In genomic region chr19:6951994-6952711, GRCm38 (mm10) we compare ENCODE assay signal across 8 mouse cellular contexts. TPM values are rescaled to one million over a fixed set of nuclear protein-coding genes. Genes with fewer than 3 reads are reported as not detected.
DNase-seq lines count a peak whose midpoint lies in the region; ATAC-seq and TF ChIP-seq lines count a peak whose summit lies in the region.

No protein-coding gene starts in this region.

- peak; percentile 39 for ATAC-seq in forebrain, embryonic 16.5 days
- ATAC-seq in lung, postnatal 0 days: peak; percentile 71

- in situ Hi-C loops in ES-E14 (cut with MboI; ENCODE audit: low sequenced_read_pairs in 2 of 2, unreplicated experiment in 2 of 2): no loop called here

- H3K4me1 ChIP-seq in ES-E14 (ENCODE audit: control insufficient read depth in 2 of 2, insufficient read depth in 2 of 2, low read length in 2 of 2, poor library complexity in 1 of 2): peaks cover 0 to 24% of the 10 kb centered on the region in 2 experiments; a peak in 3 of 4 replicates
- H3K4me1 ChIP-seq in forebrain, embryonic 16.5 days (replicated peaks; ENCODE audit: control insufficient read depth, insufficient read depth, low read length): peaks cover 17% of the 10 kb centered on the region
- H3K4me1 ChIP-seq in lung, postnatal 0 days (ENCODE audit: insufficient read depth, low read depth, low read length): peaks cover 16% of the 10 kb centered on the region; the same call in 1 of the 2 replicates

- 3% methylated on average over 31 of the region's 31 CpGs for WGBS in forebrain, embryonic 16.5 days
- WGBS in lung, postnatal 0 days: under 1% methylated on average over 31 of the region's 31 CpGs

- no peaks in the 10 kb centered on the region for H3K9me3 ChIP-seq in ES-E14 (ENCODE audit: control insufficient read depth, insufficient read depth, low read depth, low read length)
- H3K9me3 ChIP-seq in forebrain, embryonic 16.5 days (ENCODE audit: control insufficient read depth, low read length): no peaks in the 10 kb centered on the region
- no peaks in the 10 kb centered on the region for H3K9me3 ChIP-seq in lung, postnatal 0 days (ENCODE audit: low read length)

- TF ChIP-seq EP300 in lung, postnatal 0 days (IDR thresholded peaks at IDR 0.05): no peak; the same call in 1 of the 2 replicates

- H3K27ac ChIP-seq in ES-E14 (ENCODE audit: insufficient read depth, low read depth, low read length, poor library complexity, severe bottlenecking): peak overlapping the region; percentile 91
- H3K27ac ChIP-seq in forebrain, embryonic 16.5 days (ENCODE audit: low read length): peak overlapping the region; percentile 95
- peak overlapping the region; percentile 99 for H3K27ac ChIP-seq in lung, postnatal 0 days (ENCODE audit: low read length)

- DNase-seq in ES-E14 (ENCODE audit: low read depth, low spot score): no peak
- DNase-seq in cerebellum, adult 8-10 months: peak; percentile 78
- peak; percentile 88 for DNase-seq in heart, postnatal 4 days
- DNase-seq in layer of hippocampus, adult 8-10 months (ENCODE audit: low spot score in 2 of 2): peak; percentile 72 to 83
- peak; percentile 93 for DNase-seq in lung, postnatal 0 days (ENCODE audit: low spot score)
- DNase-seq in ovary, postnatal 14 days (ENCODE audit: low spot score): peak; percentile 68
- DNase-seq in thymus, postnatal 14 days: peak; percentile 65

- no peaks in the 10 kb centered on the region for H3K27me3 ChIP-seq in forebrain, embryonic 16.5 days (replicated peaks; ENCODE audit: control insufficient read depth, insufficient read depth, low read length)
- no peaks in the 10 kb centered on the region for H3K27me3 ChIP-seq in lung, postnatal 0 days (replicated peaks; ENCODE audit: insufficient read depth, low read length)

- peak overlapping the region; percentile 77 for H3K4me2 ChIP-seq in forebrain, embryonic 16.5 days (ENCODE audit: low read length)
- peak overlapping the region; percentile 91 for H3K4me2 ChIP-seq in lung, postnatal 0 days (replicated peaks; ENCODE audit: low read depth, low read length)

- TF ChIP-seq CTCF in lung, postnatal 0 days (IDR thresholded peaks at IDR 0.05): no peak

- peak overlapping the region; percentile 80 for H3K4me3 ChIP-seq in ES-E14 (ENCODE audit: insufficient read depth in 1 of 2, low read depth in 1 of 2, low read length in 2 of 2, poor library complexity in 1 of 2, severe bottlenecking in 1 of 2)
- peak overlapping the region; percentile 68 for H3K4me3 ChIP-seq in forebrain, embryonic 16.5 days (replicated peaks; ENCODE audit: low read length)
- peak overlapping the region; percentile 64 for H3K4me3 ChIP-seq in lung, postnatal 0 days (ENCODE audit: low read depth, low read length)

- H3K9ac ChIP-seq in ES-E14 (ENCODE audit: insufficient read depth, low read depth, low read length, poor library complexity, severe bottlenecking): peak overlapping the region; percentile 82
- peak overlapping the region; percentile 76 for H3K9ac ChIP-seq in forebrain, embryonic 16.5 days (replicated peaks; ENCODE audit: low read depth, low read length)
- H3K9ac ChIP-seq in lung, postnatal 0 days (replicated peaks; ENCODE audit: low read depth): peak overlapping the region; percentile 72

- peaks cover 29% of the 10 kb centered on the region for H3K36me3 ChIP-seq in ES-E14 (ENCODE audit: control insufficient read depth, insufficient read depth, low read length, poor library complexity, severe bottlenecking)
- no peaks in the 10 kb centered on the region for H3K36me3 ChIP-seq in forebrain, embryonic 16.5 days (ENCODE audit: control insufficient read depth, insufficient read depth)
- 0 out of 2 replicates have a peak, but pooled peaks cover 16% of the 10 kb centered on the region for H3K36me3 ChIP-seq in lung, postnatal 0 days (ENCODE audit: insufficient read depth, low read length)

TF ChIP-seq in ES-E14, 5 proteins besides CTCF, POLR2A, EP300 and RAD21:
- no peak for TF ChIP-seq CHD2 (IDR thresholded peaks at IDR 0.05; ENCODE audit: low read depth, low read length)
- TF ChIP-seq ZC3H11A (IDR thresholded peaks at IDR 0.05; ENCODE audit: borderline replicate concordance, low read depth, low read length): no peak
- TF ChIP-seq ZNF384 (IDR thresholded peaks at IDR 0.05; ENCODE audit: low read depth, low read length): no peak
- TF ChIP-seq HCFC1 (IDR thresholded peaks at IDR 0.05; ENCODE audit: borderline replicate concordance, insufficient read depth, low read length): no peak
- no peak for TF ChIP-seq MAFK (IDR thresholded peaks at IDR 0.05; ENCODE audit: insufficient read depth, low read depth, low read length)

RNA-seq across cellular contexts. Expression of gene Gpr137, which starts 9.9 kb away (rescaled TPM):
- total RNA-seq in ES-E14 (2012; rRNA removed): 23.2 and 23.7 TPM in 2 replicates
- 46.3 and 52.5 TPM in 2 replicates for polyA plus RNA-seq in forebrain, embryonic 16.5 days (2015; fragmentation: Nextera tagmentation; extraction: Ambion mirVana)
- 10 to 100 TPM; 18.7 to 21.4 TPM for total RNA-seq in heart, postnatal 4 days (2021)
- 100 to 1,000 TPM in 3 of 4 experiments, 10 to 100 TPM in 1; 92.5 to 107 (median 104) TPM for total RNA-seq in layer of hippocampus, adult 8-10 months (2022)
- 33.5 and 35.9 TPM in 2 replicates for polyA plus RNA-seq in lung, postnatal 0 days (2015; fragmentation: Nextera tagmentation; extraction: Ambion mirVana)

RNA-seq across cellular contexts. Expression of gene Bad, which starts 10.5 kb away (rescaled TPM):
- 16.3 and 22.9 TPM in 2 replicates for total RNA-seq in ES-E14 (2012; rRNA removed)
- polyA plus RNA-seq in forebrain, embryonic 16.5 days (2015; fragmentation: Nextera tagmentation; extraction: Ambion mirVana): 87.9 and 88.4 TPM in 2 replicates
- total RNA-seq in heart, postnatal 4 days (2021): 10 to 100 TPM; 29.6 to 30.5 TPM
- 10 to 100 TPM; 32.5 to 39.8 (median 37.3) TPM for total RNA-seq in layer of hippocampus, adult 8-10 months (2022)
- 106 TPM in 2 replicates for polyA plus RNA-seq in lung, postnatal 0 days (2015; fragmentation: Nextera tagmentation; extraction: Ambion mirVana)

RNA-seq across cellular contexts. Expression of gene Kcnk4, which starts 17.8 kb away (rescaled TPM):
- total RNA-seq in ES-E14 (2012; rRNA removed): 2.3 and 4.4 TPM in 2 replicates
- 2.1 and 3.3 TPM in 2 replicates for polyA plus RNA-seq in forebrain, embryonic 16.5 days (2015; fragmentation: Nextera tagmentation; extraction: Ambion mirVana)
- total RNA-seq in heart, postnatal 4 days (2021): under 1 TPM in 1 of 2 experiments, not detected in 1; 0.56 TPM
- total RNA-seq in layer of hippocampus, adult 8-10 months (2022): 10 to 100 TPM; 13.4 to 23.1 (median 15.8) TPM
- polyA plus RNA-seq in lung, postnatal 0 days (2015; fragmentation: Nextera tagmentation; extraction: Ambion mirVana): 0.12 and 0.30 TPM in 2 replicates

RNA-seq across cellular contexts. Expression of gene Ppp1r14b, which starts 22.6 kb away (rescaled TPM):
- 365 and 385 TPM in 2 replicates for total RNA-seq in ES-E14 (2012; rRNA removed)
- polyA plus RNA-seq in forebrain, embryonic 16.5 days (2015; fragmentation: Nextera tagmentation; extraction: Ambion mirVana): 132 and 140 TPM in 2 replicates
- total RNA-seq in heart, postnatal 4 days (2021): 100 to 1,000 TPM; 243 to 246 TPM
- 10 to 100 TPM; 55.4 to 81.1 (median 63.5) TPM for total RNA-seq in layer of hippocampus, adult 8-10 months (2022)
- polyA plus RNA-seq in lung, postnatal 0 days (2015; fragmentation: Nextera tagmentation; extraction: Ambion mirVana): 60.5 and 62.7 TPM in 2 replicates

RNA-seq across cellular contexts. Expression of gene Plcb3, which starts 24.1 kb away (rescaled TPM):
- total RNA-seq in ES-E14 (2012; rRNA removed): 42.3 and 55.1 TPM in 2 replicates
- polyA plus RNA-seq in forebrain, embryonic 16.5 days (2015; fragmentation: Nextera tagmentation; extraction: Ambion mirVana): 11.5 and 12.3 TPM in 2 replicates
- total RNA-seq in heart, postnatal 4 days (2021): 10 to 100 TPM; 17.4 to 19.9 TPM
- total RNA-seq in layer of hippocampus, adult 8-10 months (2022): 10 to 100 TPM; 13.4 to 19.9 (median 18.0) TPM
- polyA plus RNA-seq in lung, postnatal 0 days (2015; fragmentation: Nextera tagmentation; extraction: Ambion mirVana): 33.6 and 40.7 TPM in 2 replicates
